Mouse (Mus musculus) liver, embryonic 12.5 days (tissue): ENCODE data around the gene Map4k4. TPM values are rescaled to one million over a fixed set of nuclear protein-coding genes. Genes with fewer than 3 reads are reported as not detected.

Experiments used
- ATAC-seq: fragments of 200-750 bp; cut with Nextera tagmentation; 2 replicates; pipeline ENCODE4 v1.8.0; 2017; ENCODE audit warnings: moderate number of reproducible peaks, mild to moderate bottlenecking, moderate library complexity
- H3K27ac ChIP-seq: fragments of 300-500 bp; sonication (generic); 2 replicates; pipeline ENCODE4 v1.5.1; 2016; ENCODE audit warnings: mild to moderate bottlenecking
- H3K27me3 ChIP-seq: fragments of 300-500 bp; sonication (generic); replicated peaks from 2 replicates; pipeline ENCODE4 v1.6.1; 2016; ENCODE audit warnings: mild to moderate bottlenecking, moderate library complexity
- H3K36me3 ChIP-seq: fragments of 300-500 bp; sonication (generic); 2 replicates; pipeline ENCODE4 v1.6.1; 2016; ENCODE audit warnings: mild to moderate bottlenecking, moderate library complexity
- H3K4me1 ChIP-seq: fragments of 300-500 bp; sonication (generic); 2 replicates; pipeline ENCODE4 v1.6.1; 2016
- H3K4me2 ChIP-seq: fragments of 300-500 bp; sonication (generic); 2 replicates; pipeline ENCODE4 v1.6.1; 2016; ENCODE audit warnings: mild to moderate bottlenecking, moderate library complexity
- H3K4me3 ChIP-seq: fragments of 300-500 bp; sonication (generic); 2 replicates; pipeline ENCODE4 v1.5.1; 2016; ENCODE audit warnings: mild to moderate bottlenecking, moderate library complexity
- H3K9ac ChIP-seq: fragments of 300-500 bp; sonication (generic); 2 replicates; pipeline ENCODE4 v1.6.1; 2016; ENCODE audit warnings: mild to moderate bottlenecking, moderate library complexity
- H3K9me3 ChIP-seq: fragments of 300-500 bp; sonication (generic); replicated peaks from 2 replicates; pipeline ENCODE4 v1.6.1; 2016; ENCODE audit warnings: mild to moderate bottlenecking, moderate library complexity
- whole genome bisulfite sequencing: fragments of 180-500 bp; shearing (Covaris S2); methylation state at CpG from one replicate; pipeline ENCODE4 v1.1.7; 2016; ENCODE audit not compliant: insufficient replicate concordance; 5-methylcytosine and 5-hydroxymethylcytosine counted together
- polyA plus RNA-seq: library from polyadenylated mRNA; unstranded; fragments of >200 nt; fragmentation: Nextera tagmentation; extraction: Ambion mirVana; gene quantifications from 2 replicates; pipeline ENCODE4 v1.2.1, GENCODE M21; 2016

The Map4k4 gene
- polyA plus RNA-seq, 1 experiment from 2014 or later, result 8.8 TPM

- Histone ChIP-seq H3K27me3 (no peaks in the 10 kb centered on the region), H3K36me3 (no peaks in the 10 kb centered on the region), H3K9me3 (no peaks in the 10 kb centered on the region), H3K4me1 (peaks cover 10% of the 10 kb centered on the region; the same call in 1 of the 2 replicates), H3K9ac (no peak overlapping the region), H3K4me3 (no peak overlapping the region), H3K27ac (no peak overlapping the region), H3K4me2 (no peak overlapping the region)
- ATAC-seq, result no peak
- 46% methylated on average over 4 of the region's 4 CpGs for WGBS
These were observed 158.5 kb downstream of the Map4k4 start for GRCm38 (mm10) chr1:40059122-40059774.

GRCm38 (mm10) chr1:40061359-40061758 is 160.6 kb downstream of the Map4k4 start:
- H3K36me3 ChIP-seq, result no peaks in the 10 kb centered on the region
- 72% methylated on average over 9 of the region's 9 CpGs for WGBS
- no peak for ATAC-seq
- H3K27ac ChIP-seq, result no peak overlapping the region
- H3K4me2 ChIP-seq, result no peak overlapping the region
- peaks cover 10% of the 10 kb centered on the region; the same call in 1 of the 2 replicates for H3K4me1 ChIP-seq
- H3K9ac ChIP-seq, result no peak overlapping the region
- no peak overlapping the region for H3K4me3 ChIP-seq
- no peaks in the 10 kb centered on the region for H3K27me3 ChIP-seq
- H3K9me3 ChIP-seq, result no peaks in the 10 kb centered on the region

GRCm38 (mm10) chr1:40063409-40063808 is 162.7 kb downstream of the Map4k4 start:
- Histone ChIP-seq H3K4me1 (no peaks in the 10 kb centered on the region), H3K36me3 (no peaks in the 10 kb centered on the region), H3K9ac (no peak overlapping the region), H3K9me3 (no peaks in the 10 kb centered on the region), H3K27ac (no peak overlapping the region), H3K4me3 (no peak overlapping the region), H3K27me3 (no peaks in the 10 kb centered on the region), H3K4me2 (no peak overlapping the region)
- no peak for ATAC-seq
- 67% methylated on average over 4 of the region's 4 CpGs for WGBS

GRCm38 (mm10) chr1:40064508-40064907 is 163.8 kb downstream of the Map4k4 start:
- no peaks in the 10 kb centered on the region for H3K27me3 ChIP-seq
- no peaks in the 10 kb centered on the region for H3K4me1 ChIP-seq
- no peaks in the 10 kb centered on the region for H3K36me3 ChIP-seq
- WGBS, result 50% methylated on average over 8 of the region's 8 CpGs
- no peak for ATAC-seq
- no peak overlapping the region for H3K4me3 ChIP-seq
- no peak overlapping the region for H3K27ac ChIP-seq
- no peaks in the 10 kb centered on the region for H3K9me3 ChIP-seq
- no peak overlapping the region for H3K4me2 ChIP-seq
- H3K9ac ChIP-seq, result no peak overlapping the region

- H3K27ac ChIP-seq, result no peak overlapping the region
- no peaks in the 10 kb centered on the region for H3K9me3 ChIP-seq
- H3K4me3 ChIP-seq, result no peak overlapping the region
- no peak for ATAC-seq
- H3K4me2 ChIP-seq, result no peak overlapping the region
- 77% methylated on average over 4 of the region's 4 CpGs for WGBS
- H3K36me3 ChIP-seq, result no peaks in the 10 kb centered on the region
- no peak overlapping the region for H3K9ac ChIP-seq
- no peaks in the 10 kb centered on the region for H3K4me1 ChIP-seq
- no peaks in the 10 kb centered on the region for H3K27me3 ChIP-seq
These were observed 171.8 kb downstream of the Map4k4 start for GRCm38 (mm10) chr1:40072558-40072957.

GRCm38 (mm10) chr1:40073779-40074178 is 173.1 kb downstream of the Map4k4 start, which contains the start of gene Il1r2:
Gene Il1r2, plus strand, starts transcription at chr1:40074079.
- no peak within 1 kb of the TSS for H3K4me3 ChIP-seq
- no peaks in the 10 kb centered on the region for H3K27me3 ChIP-seq
- H3K4me1 ChIP-seq, result no peaks in the 10 kb centered on the region
- no peaks in the 10 kb centered on the region for H3K9me3 ChIP-seq
- no peak within 1 kb of the TSS for H3K4me2 ChIP-seq
- H3K9ac ChIP-seq, result no peak within 1 kb of the TSS
- no peak within 1 kb of the TSS for H3K27ac ChIP-seq
- H3K36me3 ChIP-seq, result no peaks in the 10 kb centered on the region
- ATAC-seq, result no peak
- 66% methylated on average over 5 of the region's 5 CpGs for WGBS

Other genes starting within 250 kb of the Map4k4 start
- gene Creg2, start 249.4 kb upstream of the Map4k4 start, polyA plus RNA-seq, result not detected in 2 replicates
- 0.12 TPM in 2 replicates for gene Rfx8, start 179.9 kb upstream of the Map4k4 start, polyA plus RNA-seq
- not detected in 2 replicates for gene Gm3646, start 95.6 kb upstream of the Map4k4 start, polyA plus RNA-seq
- gene Il1r2, start 173.2 kb downstream of the Map4k4 start, polyA plus RNA-seq, result 0.31 and 0.48 TPM in 2 replicates